Mouse (Mus musculus): ENCODE results near the gene Sall1. TPM values are rescaled to one million over a fixed set of nuclear protein-coding genes. Genes with fewer than 3 reads are reported as not detected.

Sall1 gene
- polyA plus RNA-seq (2015; fragmentation: Nextera tagmentation; extraction: Ambion mirVana), result 0.06 and 0.08 TPM in 2 replicates

GRCm38 (mm10) chr8:89043940-89044339 lies at the start of gene Sall1:
Gene Sall1, minus strand, starts transcription at chr8:89044162.

